Mouse (Mus musculus): ENCODE data around the gene Hoxd11. TPM values are rescaled to one million over a fixed set of nuclear protein-coding genes. Genes with fewer than 3 reads are reported as not detected.

Hoxd11 gene
- polyA plus RNA-seq, 2 experiments: 21.4 to 40.0 TPM

- H3K36me3 ChIP-seq (ENCODE audit: control insufficient read depth, insufficient read depth, low read length): peaks cover 20% of the 10 kb centered on the region
- H3K27ac ChIP-seq (replicated peaks; ENCODE audit: low read depth, low read length): peak overlapping the region; percentile 69; the same call in 1 of the 2 replicates
- DNase-seq (ENCODE audit: low spot score) (no peak), ATAC-seq (ENCODE audit: low FRiP score, low read depth) (no peak)
- TF ChIP-seq POLR2A (IDR thresholded peaks at IDR 0.05; ENCODE audit: borderline replicate concordance, extremely low read depth, insufficient read depth, insufficient read length): no peak
- H3K4me3 ChIP-seq (replicated peaks; ENCODE audit: low read length): peak overlapping the region; percentile 74
- no peaks in the 10 kb centered on the region for H3K9me3 ChIP-seq (ENCODE audit: control insufficient read depth, low read length)
- H3K4me1 ChIP-seq (ENCODE audit: control insufficient read depth, insufficient read depth, low read length): peaks cover 44% of the 10 kb centered on the region
- peak overlapping the region; percentile 96 for H3K4me2 ChIP-seq (replicated peaks; ENCODE audit: low read depth, low read length, severe bottlenecking)
- H3K27me3 ChIP-seq (ENCODE audit: control insufficient read depth, insufficient read depth, low read length): peaks cover 35% of the 10 kb centered on the region
- 8% methylated on average over 16 of the region's 16 CpGs for WGBS
- peak overlapping the region; percentile 91; the same call in 1 of the 2 replicates for H3K9ac ChIP-seq (ENCODE audit: low read depth, low read length, severe bottlenecking)
These were observed 14.7 kb downstream of the Hoxd11 start for GRCm38 (mm10) chr2:74694066-74694465.

GRCm38 (mm10) chr2:74695383-74695782 lies 16.0 kb downstream of the Hoxd11 start:
- Histone ChIP-seq H3K27me3 (ENCODE audit: control insufficient read depth, insufficient read depth, low read length) (peaks cover 48% of the 10 kb centered on the region), H3K9me3 (ENCODE audit: control insufficient read depth, low read length) (no peaks in the 10 kb centered on the region), H3K27ac (replicated peaks; ENCODE audit: low read depth, low read length) (peak overlapping the region; percentile 89; the same call in 1 of the 2 replicates), H3K4me3 (replicated peaks; ENCODE audit: low read length) (peak overlapping the region; percentile 74; the same call in 1 of the 2 replicates), H3K36me3 (ENCODE audit: control insufficient read depth, insufficient read depth, low read length) (peaks cover 20% of the 10 kb centered on the region), H3K4me1 (ENCODE audit: control insufficient read depth, insufficient read depth, low read length) (peaks cover 46% of the 10 kb centered on the region), H3K9ac (ENCODE audit: low read depth, low read length, severe bottlenecking) (peak overlapping the region; percentile 86), H3K4me2 (replicated peaks; ENCODE audit: low read depth, low read length, severe bottlenecking) (peak overlapping the region; percentile 96)
- no peak for DNase-seq (ENCODE audit: low spot score)
- WGBS: 11% methylated on average over 1 of the region's 1 CpGs
- no peak for ATAC-seq (ENCODE audit: low FRiP score, low read depth)
- no peak for TF ChIP-seq POLR2A (IDR thresholded peaks at IDR 0.05; ENCODE audit: borderline replicate concordance, extremely low read depth, insufficient read depth, insufficient read length)

DNA sequence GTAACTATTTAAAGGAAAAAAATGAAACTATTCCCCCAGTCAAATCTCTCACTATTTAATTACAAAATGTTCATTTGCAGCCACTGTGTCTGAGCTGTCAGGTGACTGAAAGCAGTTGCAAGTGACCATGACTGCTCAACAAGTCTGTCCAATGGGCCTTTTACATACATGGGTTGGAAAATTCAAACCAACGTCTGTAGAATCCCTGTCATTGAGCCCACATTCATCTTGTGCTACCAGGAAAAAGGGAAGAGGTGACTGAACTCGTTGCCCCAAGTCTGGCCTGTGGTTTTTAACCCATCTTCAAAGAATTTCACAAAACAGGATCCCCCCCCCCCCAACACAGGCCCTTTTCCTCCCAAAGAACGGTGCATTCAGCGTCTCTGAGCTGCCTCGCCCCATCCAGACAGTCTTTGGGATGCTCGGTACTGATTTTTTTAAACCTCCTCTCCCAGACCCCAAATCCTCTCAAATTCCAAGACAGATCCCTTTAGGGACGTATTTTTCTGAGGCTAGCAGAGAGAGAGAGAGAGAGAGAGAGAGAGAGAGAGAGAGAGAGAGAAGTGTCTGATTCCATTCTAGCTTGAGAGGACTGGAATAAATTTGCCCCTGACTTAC lies 16.6 kb downstream of the Hoxd11 start:
- TF ChIP-seq POLR2A (IDR thresholded peaks at IDR 0.05; ENCODE audit: borderline replicate concordance, extremely low read depth, insufficient read depth, insufficient read length): no peak

DNA sequence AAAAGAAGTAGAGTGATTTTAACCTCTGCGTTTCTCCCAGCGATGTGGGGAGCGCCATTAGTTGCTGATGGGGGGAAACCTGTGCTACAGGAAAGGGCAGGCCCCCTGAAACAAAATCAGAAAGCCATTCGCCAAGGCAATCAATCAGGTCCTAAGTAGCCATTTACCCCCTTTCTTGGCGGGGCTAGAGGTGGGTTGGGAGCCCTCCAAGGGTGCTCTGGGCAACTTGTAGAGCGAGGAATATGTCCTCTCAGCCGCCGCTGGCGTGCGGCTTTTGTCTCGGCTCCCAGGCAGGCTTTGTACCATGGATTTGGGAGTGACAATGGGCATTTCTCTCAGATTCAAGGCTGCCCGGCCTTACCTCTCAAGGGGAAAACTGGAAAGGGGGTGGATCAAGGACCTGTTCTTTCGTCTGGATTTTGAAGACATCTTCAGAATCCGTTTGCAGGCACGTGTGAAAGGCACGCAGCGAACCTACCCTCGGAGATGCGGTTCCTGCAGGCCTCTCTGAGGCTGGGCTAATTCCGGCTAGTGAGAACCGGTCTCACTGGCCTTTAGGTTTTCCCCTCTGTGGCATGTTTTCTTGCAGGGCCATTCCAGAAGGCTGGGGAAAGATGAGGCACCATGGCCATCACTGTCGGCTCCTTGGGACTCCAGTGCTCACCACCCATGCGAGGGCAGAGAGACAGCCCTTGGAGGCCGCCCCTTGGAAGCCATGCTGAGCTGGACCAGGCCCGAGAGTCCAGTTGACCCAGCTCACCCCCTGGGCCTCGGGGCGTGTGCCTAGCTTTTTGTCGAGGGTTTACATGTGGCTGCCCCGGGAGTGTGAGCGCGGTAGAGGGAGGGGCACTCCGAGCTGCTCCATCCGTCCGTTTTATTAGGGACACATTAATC lies 17.3 kb downstream of the Hoxd11 start:
- 9% methylated on average over 34 of the region's 34 CpGs for WGBS
- no peak for TF ChIP-seq POLR2A (IDR thresholded peaks at IDR 0.05; ENCODE audit: borderline replicate concordance, extremely low read depth, insufficient read depth, insufficient read length)
- Histone ChIP-seq H3K4me1 (ENCODE audit: control insufficient read depth, insufficient read depth, low read length) (peaks cover 43% of the 10 kb centered on the region), H3K9ac (ENCODE audit: low read depth, low read length, severe bottlenecking) (peak overlapping the region; percentile 86), H3K27ac (replicated peaks; ENCODE audit: low read depth, low read length) (peak overlapping the region; percentile 89), H3K36me3 (ENCODE audit: control insufficient read depth, insufficient read depth, low read length) (peaks cover 20% of the 10 kb centered on the region), H3K4me2 (replicated peaks; ENCODE audit: low read depth, low read length, severe bottlenecking) (peak overlapping the region; percentile 96), H3K27me3 (ENCODE audit: control insufficient read depth, insufficient read depth, low read length) (peaks cover 52% of the 10 kb centered on the region), H3K4me3 (replicated peaks; ENCODE audit: low read length) (peak overlapping the region; percentile 55), H3K9me3 (ENCODE audit: control insufficient read depth, low read length) (no peaks in the 10 kb centered on the region)
- DNase-seq (ENCODE audit: low spot score) (no peak), ATAC-seq (ENCODE audit: low FRiP score, low read depth) (peak; percentile 12; the same call in 1 of the 2 replicates)

More for the DNA sequence above, 16.6 kb downstream of the Hoxd11 start:
- Histone ChIP-seq H3K27me3 (ENCODE audit: control insufficient read depth, insufficient read depth, low read length) (peaks cover 51% of the 10 kb centered on the region), H3K4me2 (replicated peaks; ENCODE audit: low read depth, low read length, severe bottlenecking) (peak overlapping the region; percentile 96), H3K36me3 (ENCODE audit: control insufficient read depth, insufficient read depth, low read length) (peaks cover 20% of the 10 kb centered on the region), H3K9ac (ENCODE audit: low read depth, low read length, severe bottlenecking) (peak overlapping the region; percentile 86), H3K4me3 (replicated peaks; ENCODE audit: low read length) (peak overlapping the region; percentile 55; the same call in 1 of the 2 replicates), H3K4me1 (ENCODE audit: control insufficient read depth, insufficient read depth, low read length) (peaks cover 46% of the 10 kb centered on the region), H3K27ac (replicated peaks; ENCODE audit: low read depth, low read length) (peak overlapping the region; percentile 89), H3K9me3 (ENCODE audit: control insufficient read depth, low read length) (no peaks in the 10 kb centered on the region)
- DNase-seq (ENCODE audit: low spot score): no peak
- ATAC-seq (ENCODE audit: low FRiP score, low read depth): no peak
- WGBS: 26% methylated on average over 7 of the region's 7 CpGs

GRCm38 (mm10) chr2:74697567-74698121 lies 18.3 kb downstream of the Hoxd11 start, which contains the start of gene Hoxd9:
TSS of gene Hoxd9 (plus strand) at chr2:74697727.
- no peak for TF ChIP-seq POLR2A (IDR thresholded peaks at IDR 0.05; ENCODE audit: borderline replicate concordance, extremely low read depth, insufficient read depth, insufficient read length)
- peaks cover 11% of the 10 kb centered on the region for H3K36me3 ChIP-seq (ENCODE audit: control insufficient read depth, insufficient read depth, low read length)
- no peaks in the 10 kb centered on the region for H3K9me3 ChIP-seq (ENCODE audit: control insufficient read depth, low read length)
- ATAC-seq (ENCODE audit: low FRiP score, low read depth) (peak; percentile 29), DNase-seq (ENCODE audit: low spot score) (no peak)
- peak within 1 kb of the TSS; percentile 86 for H3K9ac ChIP-seq (ENCODE audit: low read depth, low read length, severe bottlenecking)
- H3K27me3 ChIP-seq (ENCODE audit: control insufficient read depth, insufficient read depth, low read length): peaks cover 56% of the 10 kb centered on the region
- under 1% methylated on average over 42 of the region's 43 CpGs for WGBS
- H3K4me3 ChIP-seq (replicated peaks; ENCODE audit: low read length): peak within 1 kb of the TSS; percentile 55
- peak within 1 kb of the TSS; percentile 89 for H3K27ac ChIP-seq (replicated peaks; ENCODE audit: low read depth, low read length)
- H3K4me2 ChIP-seq (replicated peaks; ENCODE audit: low read depth, low read length, severe bottlenecking): peak within 1 kb of the TSS; percentile 96
- peaks cover 35% of the 10 kb centered on the region for H3K4me1 ChIP-seq (ENCODE audit: control insufficient read depth, insufficient read depth, low read length)
